Mouse (Mus musculus) c-Kit-positive CD71-positive TER-119-negative erythroid progenitor cells, embryonic 14.5 days (primary cell): Measurements from ENCODE around the gene Map3k1.
"Not testable (repeated sequence)": the region's sequence is repeated elsewhere in the genome, so short reads cannot be mapped to it uniquely, and the experiment has no call there.

Experiments used
- DNase-seq: peaks from one replicate; pipeline ENCODE4 v3.0.0-alpha.2; 2013; ENCODE audit warnings: low read depth

The Map3k1 gene

DNA sequence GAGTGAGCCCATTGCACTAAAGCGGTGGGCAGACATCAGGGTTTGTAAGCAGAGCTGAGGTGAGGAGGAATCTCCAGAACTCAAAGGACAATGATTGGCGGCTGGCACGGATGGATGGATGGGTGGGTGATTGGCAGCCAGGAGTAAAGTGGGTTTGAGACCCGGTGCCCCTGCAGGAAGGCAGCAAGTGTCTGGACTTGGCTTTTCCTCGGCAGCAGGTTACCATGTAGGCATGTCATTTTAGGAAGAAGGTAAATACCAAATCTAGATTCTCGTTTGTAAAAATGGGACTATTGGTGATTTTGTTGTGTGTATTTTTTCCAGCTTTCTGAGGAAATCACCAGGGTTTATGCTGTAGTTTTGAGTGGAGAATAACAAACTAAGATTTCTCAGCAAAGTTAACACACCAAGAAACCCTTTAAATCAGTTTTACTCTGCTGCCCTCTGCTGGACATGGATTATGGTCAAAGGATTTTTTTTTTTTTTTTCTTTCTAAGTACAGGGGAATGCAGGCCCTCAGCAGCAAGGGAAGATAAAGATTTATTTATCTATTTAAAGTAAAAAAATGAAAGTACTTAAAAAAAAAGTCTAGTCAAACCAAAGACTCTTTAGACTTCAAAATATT, 66.7 kb downstream of the Map3k1 start:
- DNase-seq = peak; percentile 89

DNA sequence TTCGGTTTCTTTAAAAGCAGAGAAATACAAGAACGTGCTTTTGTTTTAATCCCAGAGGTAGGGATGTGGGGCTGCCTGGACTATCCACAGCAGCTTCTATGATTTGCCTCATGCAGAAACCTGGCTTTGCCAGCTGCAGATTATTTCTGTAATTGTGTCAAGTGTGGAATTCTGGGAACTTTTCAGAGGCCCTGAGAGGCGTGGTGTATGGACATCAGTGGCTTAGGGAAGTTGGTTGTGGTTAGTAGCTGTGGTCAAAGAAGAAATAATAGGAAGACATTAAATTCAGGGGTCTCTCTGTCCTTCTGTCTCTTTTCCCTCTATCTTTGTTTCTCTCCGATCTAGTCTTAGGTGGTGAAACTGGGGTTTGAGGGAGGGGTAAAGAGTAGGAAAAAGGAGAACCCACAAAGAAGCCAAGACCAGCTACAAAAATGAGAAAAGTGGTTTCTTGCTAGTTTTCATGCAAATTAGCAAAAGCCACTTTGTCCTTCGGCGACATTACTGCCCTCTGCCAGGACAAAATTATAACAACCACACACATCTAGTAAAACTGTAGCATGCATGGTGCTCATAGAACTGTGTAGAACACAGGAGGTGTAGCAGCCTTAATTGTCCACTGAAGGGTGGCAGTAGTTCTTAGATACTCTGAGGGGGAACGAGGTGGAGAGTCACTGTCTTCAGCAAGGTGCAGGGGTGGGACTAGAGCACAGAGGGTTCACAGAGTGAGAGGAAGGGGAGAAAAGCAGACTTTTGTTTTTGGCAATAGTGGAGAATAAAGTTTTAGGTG, 67.4 kb downstream of the Map3k1 start:
- DNase-seq = no peak

DNA sequence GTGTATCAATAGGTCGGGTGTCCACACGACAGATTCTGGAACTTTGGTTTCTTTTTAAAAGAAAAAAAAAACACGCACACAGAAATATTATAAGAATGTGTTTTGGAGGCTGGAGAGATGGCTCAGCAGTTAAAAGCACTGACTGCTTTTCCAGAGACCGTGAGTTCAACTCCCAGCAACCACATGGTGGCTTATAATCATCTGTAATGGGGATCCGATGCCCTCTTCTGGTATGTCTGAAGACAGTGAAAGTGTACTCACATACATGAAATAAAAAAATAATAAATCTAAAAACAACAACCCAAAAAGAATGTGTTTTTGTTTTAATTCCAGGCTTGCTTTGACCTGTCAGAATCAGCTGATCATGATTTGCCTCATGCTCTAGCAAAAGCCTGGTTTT, 81.9 kb downstream of the Map3k1 start:
- no peak for DNase-seq

DNA sequence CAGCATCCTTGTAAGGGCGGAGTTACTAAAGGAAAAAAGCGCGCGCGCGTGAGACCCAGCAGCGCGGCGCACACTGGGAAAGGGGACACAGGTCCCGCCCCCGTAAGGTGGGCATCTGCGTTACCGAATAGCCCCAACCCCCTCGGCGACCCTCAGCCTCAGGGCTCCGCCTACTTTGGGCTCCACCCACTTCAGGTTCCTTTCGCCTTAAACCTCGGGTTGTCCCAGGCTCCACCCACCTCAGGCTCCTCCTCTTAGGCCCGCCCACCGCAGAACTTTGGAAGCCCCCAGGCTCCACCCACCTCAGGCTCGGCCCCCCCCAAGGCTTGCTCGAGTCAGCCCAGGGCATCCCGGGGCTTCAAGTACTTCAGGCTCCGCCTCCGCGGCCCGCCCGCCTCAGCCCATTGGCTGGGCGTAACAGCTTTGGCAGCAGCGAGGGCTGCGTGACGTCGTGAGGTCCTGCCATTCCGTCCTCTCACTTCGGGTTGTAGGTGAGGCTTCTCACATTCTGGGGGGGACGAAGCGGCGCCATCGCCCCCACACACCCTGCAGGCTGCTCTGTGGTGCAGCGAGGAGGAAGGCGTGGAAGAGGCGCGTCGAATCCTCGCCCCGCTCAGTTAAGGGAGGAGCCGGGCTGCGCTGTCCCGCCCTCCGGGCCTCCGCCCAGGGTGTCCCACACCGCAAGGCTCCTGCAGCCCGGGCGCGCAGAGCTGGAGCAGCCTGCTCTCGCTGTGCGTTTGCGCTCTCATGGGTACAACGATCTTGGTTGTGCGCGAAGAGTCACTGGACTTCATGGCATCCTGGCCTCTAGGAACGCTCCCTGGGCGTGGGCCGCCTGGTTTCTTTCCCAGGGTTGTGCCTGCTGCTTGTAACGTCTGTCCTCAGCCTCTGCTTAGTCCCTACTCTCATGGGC, 83.4 kb downstream of the Map3k1 start:
- DNase-seq = peak; percentile 96

DNA sequence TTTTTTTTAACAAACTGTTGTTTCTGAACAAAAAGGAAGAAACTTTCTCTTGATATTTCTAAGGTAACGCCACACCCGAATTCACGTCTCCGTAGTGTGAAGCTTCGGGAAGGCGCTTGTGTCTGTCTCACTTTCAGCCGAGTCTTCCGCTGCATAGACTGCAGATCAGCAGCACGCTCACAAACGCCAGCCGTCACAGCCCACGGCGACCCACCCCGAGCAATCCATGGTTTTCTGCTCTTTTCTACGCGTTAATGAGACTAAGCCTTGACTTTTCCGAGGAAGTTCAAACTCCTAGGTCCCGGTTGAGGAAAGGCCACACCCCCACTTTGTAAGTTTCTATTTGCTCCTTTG, 84.0 kb downstream of the Map3k1 start:
- DNase-seq = no peak

DNA sequence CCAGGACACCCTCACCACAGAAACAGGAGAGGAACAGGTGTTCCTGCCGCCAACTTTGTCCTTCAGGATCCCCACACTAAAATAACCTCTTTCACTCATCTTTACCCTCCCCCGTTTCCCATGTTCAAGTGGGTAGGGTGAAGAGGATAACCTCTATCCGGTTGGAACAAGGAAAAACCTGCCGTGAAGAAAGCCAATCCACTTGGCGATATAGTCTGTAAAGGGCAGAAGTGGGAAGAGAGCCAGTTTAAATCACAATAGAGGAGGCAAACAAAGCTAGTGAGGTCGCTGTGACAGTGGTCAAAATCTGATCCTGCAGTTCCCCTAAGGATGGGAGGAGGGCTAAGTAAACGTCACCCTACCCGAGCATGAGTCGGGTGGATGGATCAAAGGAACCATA, 89.1 kb downstream of the Map3k1 start:
- no peak for DNase-seq

DNA sequence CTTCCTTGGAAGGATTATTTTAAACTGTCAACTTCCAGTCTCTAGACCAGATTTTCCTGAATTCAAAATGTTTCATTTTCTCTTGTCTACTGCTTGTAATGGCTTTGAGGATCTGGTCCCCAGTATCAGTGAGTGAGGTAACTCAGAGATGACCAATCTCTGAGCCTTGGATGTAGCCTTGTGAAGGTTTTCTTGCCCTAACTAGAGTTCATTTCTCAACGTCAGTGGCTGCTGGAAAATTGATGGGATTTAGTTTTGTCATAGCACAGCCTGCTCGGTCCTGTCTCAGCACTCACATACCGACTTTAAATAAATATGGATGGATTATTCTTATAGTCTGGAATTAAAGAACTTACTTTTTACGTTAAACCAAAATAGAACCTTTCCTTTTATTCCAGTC, 98.3 kb downstream of the Map3k1 start:
- DNase-seq = no peak

DNA sequence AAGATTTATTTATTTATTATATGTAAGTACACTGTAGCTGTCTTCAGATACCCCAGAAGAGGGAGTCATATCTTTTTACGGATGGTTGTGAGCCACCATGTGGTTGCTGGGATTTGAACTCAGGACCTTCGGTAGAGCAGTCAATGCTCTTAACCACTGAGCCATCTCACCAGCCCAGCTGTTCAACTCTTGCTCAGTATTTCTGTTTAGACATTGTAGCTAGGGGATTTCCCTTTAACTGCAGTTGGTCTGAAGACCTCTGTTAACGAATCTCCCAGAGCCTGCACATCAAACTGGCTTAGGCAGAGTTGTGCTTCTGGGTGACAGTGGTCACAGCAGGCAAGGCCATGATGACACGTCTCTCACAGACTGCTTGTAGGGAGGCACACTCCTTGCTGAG, 104.8 kb downstream of the Map3k1 start:
- not testable (repeated sequence) for DNase-seq

DNA sequence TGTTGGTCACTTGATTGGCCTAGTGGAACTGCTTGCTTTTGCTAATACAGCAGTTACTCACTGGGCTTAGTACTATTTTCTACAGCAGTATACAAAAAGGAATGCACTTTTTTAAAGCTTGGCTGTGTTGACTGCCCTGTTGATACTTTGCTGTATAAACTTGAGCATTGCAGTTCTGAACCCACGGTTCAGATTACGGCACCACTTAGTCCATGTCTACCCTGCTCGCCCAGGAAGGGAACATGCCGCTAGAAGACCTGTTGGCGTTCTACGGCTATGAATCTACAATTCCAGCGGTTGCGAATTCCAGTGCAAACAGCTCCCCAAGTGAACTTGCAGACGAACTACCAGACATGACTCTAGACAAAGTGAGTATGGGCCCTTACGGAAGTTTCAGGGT, 105.4 kb downstream of the Map3k1 start:
- DNase-seq = no peak
